Mouse (Mus musculus) embryonic fibroblast, embryonic 13.5 days (primary cell): Measurements from ENCODE around the gene Cdc42bpg.

Experiments used
- CTCF ChIP-seq: IDR thresholded peaks from 2 replicates; pipeline ENCODE4 v1.5.1; 2011; ENCODE audit warnings: mild to moderate bottlenecking, control low read depth, low read length, moderate library complexity, borderline replicate concordance; ENCODE audit not compliant: insufficient read depth
- POLR2A ChIP-seq: IDR thresholded peaks from 2 replicates; pipeline ENCODE4 v1.6.1; 2011; ENCODE audit warnings: low read depth, mild to moderate bottlenecking, control low read depth, low read length, moderate library complexity

- no peak for TF ChIP-seq CTCF
- no peak for TF ChIP-seq POLR2A
Measured at GRCm38 (mm10) chr19:6273592-6273991, 32.7 kb upstream of the Cdc42bpg start.
